Mouse (Mus musculus) embryonic facial prominence, embryonic 14.5 days (tissue): Measurements from ENCODE around the gene Scaf8. TPM values are rescaled to one million over a fixed set of nuclear protein-coding genes. Genes with fewer than 3 reads are reported as not detected.

Source experiments
- ATAC-seq: fragments of 200-750 bp; cut with Nextera tagmentation; 2 replicates; pipeline ENCODE4 v1.8.0; 2017; ENCODE audit warnings: low read depth, moderate number of reproducible peaks, moderate TSS enrichment
- DNase-seq: peaks from one replicate; pipeline ENCODE4 v3.0.0-alpha.2; 2015; ENCODE audit warnings: low spot score
- H3K27ac ChIP-seq: fragments of 300-500 bp; sonication (generic); replicated peaks from 2 replicates; pipeline ENCODE4 v1.5.1; 2014; ENCODE audit warnings: low read depth, mild to moderate bottlenecking, low read length, moderate library complexity
- H3K27me3 ChIP-seq: fragments of 300-500 bp; sonication (generic); replicated peaks from 2 replicates; pipeline ENCODE4 v1.6.1; 2014; ENCODE audit warnings: low read length; ENCODE audit not compliant: control insufficient read depth, insufficient read depth
- H3K36me3 ChIP-seq: fragments of 300-500 bp; sonication (generic); 2 replicates; pipeline ENCODE4 v1.6.1; 2014; ENCODE audit warnings: low read length, mixed read lengths; ENCODE audit not compliant: control insufficient read depth, insufficient read depth
- H3K4me1 ChIP-seq: fragments of 300-500 bp; sonication (generic); 2 replicates; pipeline ENCODE4 v1.6.1; 2014; ENCODE audit warnings: antibody characterized with exemption, low read length; ENCODE audit not compliant: control insufficient read depth, insufficient read depth
- H3K4me2 ChIP-seq: fragments of 300-500 bp; sonication (generic); 2 replicates; pipeline ENCODE4 v1.6.1; 2014; ENCODE audit warnings: low read depth, mild to moderate bottlenecking, low read length, moderate library complexity, mixed read lengths
- H3K4me3 ChIP-seq: fragments of 300-500 bp; sonication (generic); 2 replicates; pipeline ENCODE4 v1.5.1; 2014; ENCODE audit warnings: low read depth, mild to moderate bottlenecking, low read length
- H3K9ac ChIP-seq: fragments of 300-500 bp; sonication (generic); 2 replicates; pipeline ENCODE4 v1.6.1; 2014; ENCODE audit warnings: low read depth, mild to moderate bottlenecking, low read length, moderate library complexity, mixed read lengths
- H3K9me3 ChIP-seq: fragments of 300-500 bp; sonication (generic); 2 replicates; pipeline ENCODE4 v1.6.1; 2016; ENCODE audit warnings: low read length; ENCODE audit not compliant: control insufficient read depth
- WGBS: fragments of 180-500 bp; shearing (Covaris S2); extraction: QIAGEN DNeasy Blood & Tissue Kit; methylation state at CpG from one replicate; pipeline ENCODE4 v1.1.7; 2014; 5-methylcytosine and 5-hydroxymethylcytosine counted together
- polyA plus RNA-seq: library from polyadenylated mRNA; unstranded; fragments of >200 nt; fragmentation: Nextera tagmentation; extraction: Ambion mirVana; gene quantifications from 2 replicates; pipeline ENCODE4 v1.2.1, GENCODE M21; 2014

The Scaf8 gene
- polyA plus RNA-seq, 1 experiment from 2014 or later: 21.5 TPM

- Histone ChIP-seq H3K27me3 (no peaks in the 10 kb centered on the region), H3K9me3 (no peaks in the 10 kb centered on the region), H3K4me1 (peaks cover 6% of the 10 kb centered on the region; the same call in 1 of the 2 replicates), H3K36me3 (peaks cover 29% of the 10 kb centered on the region), H3K4me3 (no peak overlapping the region), H3K9ac (no peak overlapping the region), H3K4me2 (no peak overlapping the region), H3K27ac (no peak overlapping the region; the same call in 1 of the 2 replicates)
- ATAC-seq: peak; percentile 11; the same call in 1 of the 2 replicates
- WGBS: 37% methylated on average over 2 of the region's 2 CpGs
- no peak for DNase-seq
These were observed 92.0 kb downstream of the Scaf8 start for GRCm38 (mm10) chr17:3206527-3207398.

GRCm38 (mm10) chr17:3207529-3208240, 92.9 kb downstream of the Scaf8 start:
- no peak overlapping the region for H3K9ac ChIP-seq
- DNase-seq (peak; percentile 22), ATAC-seq (peak; percentile 48)
- H3K36me3 ChIP-seq: peaks cover 29% of the 10 kb centered on the region
- H3K4me2 ChIP-seq: no peak overlapping the region
- peaks cover 6% of the 10 kb centered on the region; the same call in 1 of the 2 replicates for H3K4me1 ChIP-seq
- H3K27ac ChIP-seq: no peak overlapping the region; the same call in 1 of the 2 replicates
- no peaks in the 10 kb centered on the region for H3K27me3 ChIP-seq
- no peak overlapping the region for H3K4me3 ChIP-seq
- no peaks in the 10 kb centered on the region for H3K9me3 ChIP-seq
- WGBS: 58% methylated on average over 6 of the region's 6 CpGs

- H3K27ac ChIP-seq: no peak overlapping the region
- no peak for ATAC-seq
- H3K27me3 ChIP-seq: no peaks in the 10 kb centered on the region
- no peak overlapping the region for H3K9ac ChIP-seq
- peaks cover 6% of the 10 kb centered on the region; the same call in 1 of the 2 replicates for H3K4me1 ChIP-seq
- H3K9me3 ChIP-seq: no peaks in the 10 kb centered on the region
- no peak overlapping the region for H3K4me3 ChIP-seq
- no peak overlapping the region for H3K4me2 ChIP-seq
- H3K36me3 ChIP-seq: peaks cover 32% of the 10 kb centered on the region
- no peak for DNase-seq
- 63% methylated on average over 1 of the region's 1 CpGs for WGBS
These were observed 93.7 kb downstream of the Scaf8 start for GRCm38 (mm10) chr17:3208471-3208870.

GRCm38 (mm10) chr17:3209581-3209980, 94.8 kb downstream of the Scaf8 start:
- H3K4me1 ChIP-seq: peaks cover 6% of the 10 kb centered on the region; the same call in 1 of the 2 replicates
- DNase-seq: no peak
- H3K27me3 ChIP-seq: no peaks in the 10 kb centered on the region
- no peak overlapping the region for H3K4me2 ChIP-seq
- no peaks in the 10 kb centered on the region for H3K9me3 ChIP-seq
- H3K36me3 ChIP-seq: peaks cover 34% of the 10 kb centered on the region
- no peak overlapping the region for H3K4me3 ChIP-seq
- no peak overlapping the region for H3K27ac ChIP-seq
- WGBS: 79% methylated on average over 4 of the region's 4 CpGs
- no peak for ATAC-seq
- no peak overlapping the region for H3K9ac ChIP-seq

- DNase-seq (no peak), ATAC-seq (no peak)
- 95% methylated on average over 5 of the region's 5 CpGs for WGBS
- Histone ChIP-seq H3K27me3 (no peaks in the 10 kb centered on the region), H3K4me2 (no peak overlapping the region), H3K4me3 (no peak overlapping the region), H3K27ac (no peak overlapping the region), H3K4me1 (peaks cover 6% of the 10 kb centered on the region; the same call in 1 of the 2 replicates), H3K36me3 (peaks cover 40% of the 10 kb centered on the region), H3K9me3 (no peaks in the 10 kb centered on the region), H3K9ac (no peak overlapping the region)
These were observed 95.4 kb downstream of the Scaf8 start for GRCm38 (mm10) chr17:3210134-3210533.

GRCm38 (mm10) chr17:3212105-3212504, 97.3 kb downstream of the Scaf8 start:
- H3K27me3 ChIP-seq: no peaks in the 10 kb centered on the region
- H3K36me3 ChIP-seq: peaks cover 47% of the 10 kb centered on the region
- WGBS: 87% methylated on average over 4 of the region's 4 CpGs
- DNase-seq (no peak), ATAC-seq (no peak)
- no peak overlapping the region for H3K27ac ChIP-seq
- no peaks in the 10 kb centered on the region for H3K4me1 ChIP-seq
- no peak overlapping the region for H3K4me3 ChIP-seq
- no peak overlapping the region for H3K4me2 ChIP-seq
- H3K9me3 ChIP-seq: no peaks in the 10 kb centered on the region
- no peak overlapping the region for H3K9ac ChIP-seq

GRCm38 (mm10) chr17:3212886-3213285, 98.1 kb downstream of the Scaf8 start:
- WGBS: 88% methylated on average over 10 of the region's 10 CpGs
- DNase-seq (no peak), ATAC-seq (no peak)
- H3K4me3 ChIP-seq: no peak overlapping the region
- no peak overlapping the region for H3K4me2 ChIP-seq
- no peaks in the 10 kb centered on the region for H3K4me1 ChIP-seq
- no peak overlapping the region for H3K27ac ChIP-seq
- H3K9ac ChIP-seq: no peak overlapping the region
- peaks cover 54% of the 10 kb centered on the region for H3K36me3 ChIP-seq
- no peaks in the 10 kb centered on the region for H3K27me3 ChIP-seq
- no peaks in the 10 kb centered on the region for H3K9me3 ChIP-seq

GRCm38 (mm10) chr17:3214852-3215251, 100.1 kb downstream of the Scaf8 start:
- Histone ChIP-seq H3K4me1 (no peaks in the 10 kb centered on the region), H3K4me2 (no peak overlapping the region), H3K27ac (no peak overlapping the region), H3K27me3 (no peaks in the 10 kb centered on the region), H3K4me3 (no peak overlapping the region), H3K9me3 (no peaks in the 10 kb centered on the region), H3K36me3 (peaks cover 44% of the 10 kb centered on the region), H3K9ac (no peak overlapping the region)
- 73% methylated on average over 2 of the region's 2 CpGs for WGBS
- no peak for ATAC-seq
- no peak for DNase-seq
